Mouse (Mus musculus) spleen, postnatal 10 days (tissue): ENCODE measurements at regions not wholly inside any gene's neighbourhood (a gene's known extent, or its start where the extent isn't known, plus 50 kb on each side); places are given as distances from the start of the nearest gene placed in this dataset.

Source experiments
- DNase-seq, 2 experiments: peaks; one replicate each; pipeline ENCODE4 v3.0.0; 2021 to 2022; ENCODE audit warnings: low spot score in 2 of 2

DNA sequence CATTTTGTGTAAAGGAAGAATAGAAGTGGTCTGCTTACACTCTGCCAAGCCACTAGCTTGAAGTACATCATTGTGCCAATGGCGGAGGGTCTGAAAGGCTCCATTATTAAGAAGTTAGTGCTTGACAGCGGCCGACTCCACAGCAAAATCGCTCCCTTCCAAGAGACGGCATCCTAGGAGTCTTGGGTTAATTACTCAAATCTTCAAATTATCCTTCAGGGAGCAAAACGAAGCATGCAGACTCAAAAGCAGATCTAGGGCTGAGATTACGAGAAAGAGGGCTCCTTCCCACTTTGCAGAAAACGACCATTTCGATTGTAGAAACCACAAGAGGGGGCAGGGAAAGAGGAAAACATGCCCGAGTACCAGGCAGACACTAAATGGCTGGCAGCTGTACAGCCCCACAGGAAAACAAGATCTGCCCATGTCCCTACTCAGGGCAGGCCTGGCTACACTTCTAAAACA, 121.9 kb upstream of the Ankrd55 start:
- DNase-seq: no peak

DNA sequence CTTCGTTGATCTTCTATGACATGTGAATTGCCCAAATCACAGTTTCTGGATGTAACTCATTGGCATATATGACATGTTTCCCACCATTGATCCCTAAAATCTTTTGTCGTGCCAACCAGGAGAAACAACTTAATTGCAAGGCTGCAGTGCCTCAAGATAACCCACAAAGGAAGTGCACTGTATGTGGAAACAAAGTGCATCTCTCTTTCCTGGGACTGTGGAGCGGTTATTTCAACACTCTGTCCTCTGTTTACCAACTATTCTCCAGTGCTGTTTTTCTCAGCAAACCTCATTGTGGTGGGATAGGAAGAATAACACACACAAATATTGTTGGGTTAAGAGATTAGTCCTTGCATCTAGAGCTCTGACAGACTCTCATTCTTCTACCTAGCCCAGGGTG, 119.8 kb upstream of the Ankrd55 start:
- DNase-seq: no peak

DNA sequence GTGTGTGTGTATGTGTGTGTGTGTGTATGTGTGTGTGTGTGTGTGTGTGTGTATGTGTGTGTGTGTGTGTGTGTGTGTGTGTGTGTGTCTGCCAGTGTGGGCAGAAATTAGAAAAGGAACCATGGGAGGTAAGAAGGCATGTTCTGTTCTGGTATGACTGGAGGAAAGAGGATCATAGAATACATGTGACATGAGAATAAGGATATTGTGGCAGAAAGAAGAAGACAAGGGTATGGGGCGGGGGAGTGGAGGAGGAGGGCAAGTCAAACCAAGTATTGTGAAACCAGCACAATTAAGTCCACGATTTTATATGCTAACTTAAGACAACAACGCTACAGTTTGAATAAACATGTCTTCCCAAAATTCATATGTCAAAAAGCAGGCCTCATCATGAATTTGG, 117.4 kb upstream of the Ankrd55 start:
- no peak for DNase-seq

DNA sequence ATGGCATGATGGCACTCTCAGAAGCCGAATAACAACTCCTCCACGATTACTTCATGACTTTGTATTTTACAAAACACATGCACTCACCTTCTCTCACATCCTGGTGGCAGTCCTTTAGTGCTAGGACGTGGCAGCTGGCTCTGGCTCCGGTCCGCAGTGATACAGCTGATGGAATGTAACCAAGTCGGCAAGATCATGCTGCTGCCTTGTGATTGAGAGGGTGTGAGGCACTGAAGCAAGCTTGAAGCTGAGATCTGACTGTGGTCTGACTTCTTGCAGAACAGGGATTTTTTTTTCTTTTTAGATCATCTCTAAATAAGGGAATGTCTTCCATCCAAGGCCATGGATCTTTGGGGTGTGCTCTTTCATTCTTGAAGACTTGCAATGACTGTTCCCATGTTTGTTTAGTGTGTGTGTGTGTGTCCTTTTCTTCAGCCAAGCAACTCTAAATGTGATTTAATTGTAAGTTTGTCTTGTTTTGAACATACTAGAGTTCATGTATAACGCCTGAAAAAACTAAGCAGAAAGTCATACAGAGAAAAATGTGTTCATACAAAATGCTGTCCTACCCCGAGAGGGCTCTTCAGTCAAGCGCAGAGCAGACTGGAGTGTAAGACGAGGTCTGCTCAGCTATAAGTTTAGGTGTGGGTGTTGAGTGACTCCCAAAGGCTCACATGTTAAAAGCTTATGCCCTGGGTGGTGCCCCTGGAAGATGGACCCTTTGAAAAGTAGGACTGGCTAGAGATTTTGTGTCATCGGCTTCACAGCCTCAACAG, 116.1 kb upstream of the Ankrd55 start:
- no peak for DNase-seq

DNA sequence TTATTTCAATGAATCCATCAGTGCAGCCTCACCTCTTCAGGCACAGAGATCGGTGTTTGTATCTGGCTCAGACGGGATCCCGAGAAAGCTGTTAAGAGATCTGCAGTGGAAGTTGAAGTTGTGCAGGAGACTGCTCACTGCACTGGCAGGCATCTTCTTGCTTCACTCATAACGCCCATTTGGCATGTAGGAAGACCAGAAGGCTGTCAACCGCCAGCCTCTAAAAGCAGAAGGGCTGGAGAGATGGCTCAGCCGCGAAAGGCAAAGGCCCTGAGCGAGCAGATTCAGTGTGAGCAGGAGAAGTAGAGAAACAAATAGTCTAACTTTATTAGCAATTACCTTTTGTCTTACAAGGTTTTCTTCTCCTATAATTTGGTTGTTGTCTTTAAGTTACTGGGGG, 114.3 kb upstream of the Ankrd55 start:
- no peak for DNase-seq

DNA sequence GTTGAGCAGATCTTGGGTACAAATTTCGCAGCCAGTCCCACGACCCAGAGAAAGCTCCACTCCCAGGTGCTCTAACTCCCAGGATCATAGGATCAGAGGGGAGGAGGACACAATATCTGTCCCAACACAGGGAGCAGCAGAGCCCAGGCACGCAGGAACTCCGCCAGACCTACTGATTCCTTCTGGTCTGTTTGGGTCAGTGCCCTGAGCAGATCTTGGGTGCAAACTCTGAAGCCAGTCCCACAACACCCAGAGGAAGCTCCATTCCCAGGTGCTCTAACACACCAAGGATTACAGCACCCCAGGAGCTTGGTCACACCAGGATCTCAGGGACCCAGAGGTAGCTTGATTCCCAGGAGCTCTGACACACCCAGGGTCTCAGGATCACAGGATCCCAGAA, 110.2 kb upstream of the Ankrd55 start:
- no peak for DNase-seq

DNA sequence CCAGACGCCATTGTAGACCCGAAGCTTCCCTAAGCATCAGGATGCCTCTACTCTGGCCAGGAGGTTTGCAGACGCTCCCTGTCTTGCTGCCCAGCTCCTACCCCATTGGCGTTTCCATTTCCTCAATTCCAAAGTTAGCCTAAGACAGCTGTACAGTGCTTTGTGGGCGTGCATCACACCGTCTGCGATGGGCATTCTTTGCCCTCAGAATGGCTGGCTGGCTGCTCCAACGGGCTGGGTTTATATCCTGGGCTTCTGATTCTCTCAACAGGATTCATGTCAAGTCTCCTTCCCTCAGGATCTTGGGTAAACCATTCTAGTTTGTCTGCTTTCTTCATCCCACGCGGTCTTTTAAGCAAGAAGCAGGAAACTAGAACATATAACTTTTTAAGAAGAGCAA, 104.3 kb upstream of the Ankrd55 start:
- DNase-seq: no peak

DNA sequence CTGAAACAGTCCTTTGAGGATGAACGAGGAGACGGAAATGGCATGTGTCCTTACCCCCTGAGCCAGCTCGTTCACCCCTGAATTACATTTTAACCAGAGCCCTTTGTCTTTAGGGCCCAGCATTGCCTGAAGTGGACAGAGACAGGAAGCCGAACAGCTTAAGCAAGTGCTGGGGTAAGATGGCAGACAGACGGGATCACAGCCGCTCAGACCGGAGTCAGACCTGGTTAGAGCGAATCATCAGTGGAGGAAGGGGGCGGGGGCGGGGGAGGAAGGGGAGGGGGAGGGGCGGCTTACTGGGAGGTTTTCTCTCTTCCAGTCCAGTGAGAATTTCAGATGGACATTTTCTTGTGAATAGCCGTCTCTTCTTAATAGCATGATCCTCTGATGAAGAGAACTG, 103.1 kb upstream of the Ankrd55 start:
- no peak for DNase-seq

DNA sequence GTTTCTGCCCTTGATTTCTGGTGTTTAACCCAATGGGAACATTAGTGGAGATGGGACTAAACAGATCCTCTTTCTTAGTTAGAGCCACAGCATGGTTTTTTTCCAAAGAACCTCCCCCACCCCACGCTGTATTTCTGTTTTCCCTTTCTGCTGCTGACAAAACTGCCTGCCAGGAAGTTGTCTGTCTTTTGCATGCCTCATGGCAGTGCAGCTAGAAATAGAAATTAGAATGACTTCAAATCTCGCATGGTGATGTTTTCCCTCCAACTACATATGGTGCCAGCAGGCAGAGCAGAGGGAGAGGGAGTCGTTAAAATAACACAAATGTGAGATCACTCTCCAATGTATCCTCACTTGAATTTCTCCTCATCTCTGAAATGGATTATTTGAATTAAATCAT, 101.0 kb upstream of the Ankrd55 start:
- DNase-seq: no peak

DNA sequence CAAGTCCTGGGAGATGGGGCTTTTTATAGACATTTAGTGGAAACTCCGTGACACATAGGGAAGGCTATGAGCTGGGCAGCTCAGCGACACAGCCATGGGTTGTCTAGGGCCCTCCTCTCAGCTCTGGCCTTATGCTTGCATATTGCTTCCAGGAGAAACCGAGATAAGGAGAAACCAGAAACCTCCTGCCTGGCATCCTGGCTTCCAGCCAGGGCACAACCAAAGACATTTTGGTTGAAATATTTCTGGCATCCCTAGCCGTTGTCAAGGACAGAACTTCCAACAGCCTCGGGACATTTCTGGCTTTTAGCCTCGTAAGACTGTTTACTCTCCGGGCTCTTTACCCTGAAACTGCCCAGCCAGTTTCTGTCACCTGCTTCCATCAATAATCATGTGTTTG, 99.9 kb upstream of the Ankrd55 start:
- DNase-seq: no peak

DNA sequence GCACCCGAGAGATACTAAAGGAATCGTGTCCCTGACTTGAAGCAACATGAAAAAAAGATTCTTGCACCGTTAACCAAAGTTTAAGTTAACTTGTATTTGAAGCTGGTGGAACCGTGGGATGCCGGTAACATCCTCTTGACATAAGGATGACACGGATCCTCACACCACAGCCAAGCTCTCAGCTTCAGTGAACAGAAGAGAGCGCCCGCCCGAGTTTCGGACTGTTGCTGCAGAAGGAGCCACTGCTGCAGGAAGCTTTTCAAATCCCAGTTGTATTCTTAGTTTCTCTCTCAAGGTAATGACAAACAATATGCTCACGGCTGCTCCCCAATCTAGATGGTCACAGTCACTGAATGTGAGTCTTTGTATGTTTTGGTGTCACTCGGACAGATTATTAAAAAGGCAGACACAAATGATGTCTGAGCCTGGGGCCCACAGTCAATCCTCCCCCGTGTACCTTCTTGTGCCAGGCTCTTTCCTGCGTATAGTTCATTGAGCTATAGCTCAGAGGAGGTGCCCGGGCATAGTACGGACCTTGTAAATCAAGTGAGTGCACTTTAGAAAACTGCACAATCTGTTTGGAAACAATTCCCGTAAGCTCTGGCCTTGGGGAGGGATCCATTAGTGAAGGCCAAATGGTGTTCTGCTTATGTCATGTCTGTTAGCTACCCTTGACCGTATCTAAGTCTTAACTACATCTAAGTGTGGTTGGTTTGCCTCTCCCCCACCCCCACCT, 99.3 kb upstream of the Ankrd55 start:
- no peak for DNase-seq

DNA sequence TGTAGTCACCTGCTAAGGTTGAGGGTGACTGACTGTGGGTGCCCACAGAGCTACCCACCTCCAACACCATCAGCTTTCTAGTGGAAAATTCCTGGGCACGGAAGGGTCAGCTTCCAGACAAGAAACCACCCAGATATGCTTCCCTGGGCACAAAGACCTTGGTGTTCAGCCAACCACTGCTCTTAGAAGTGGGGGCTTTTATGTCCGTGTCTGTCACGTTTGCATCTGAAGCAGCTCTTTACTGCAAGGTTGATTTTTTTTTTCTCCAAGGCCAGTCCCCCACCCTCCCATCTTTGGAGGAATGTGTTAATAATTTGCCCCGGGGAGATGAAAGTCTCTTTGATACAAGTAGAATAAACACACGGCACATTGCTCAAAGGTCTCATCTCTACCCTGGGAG, 98.6 kb upstream of the Ankrd55 start:
- no peak for DNase-seq

DNA sequence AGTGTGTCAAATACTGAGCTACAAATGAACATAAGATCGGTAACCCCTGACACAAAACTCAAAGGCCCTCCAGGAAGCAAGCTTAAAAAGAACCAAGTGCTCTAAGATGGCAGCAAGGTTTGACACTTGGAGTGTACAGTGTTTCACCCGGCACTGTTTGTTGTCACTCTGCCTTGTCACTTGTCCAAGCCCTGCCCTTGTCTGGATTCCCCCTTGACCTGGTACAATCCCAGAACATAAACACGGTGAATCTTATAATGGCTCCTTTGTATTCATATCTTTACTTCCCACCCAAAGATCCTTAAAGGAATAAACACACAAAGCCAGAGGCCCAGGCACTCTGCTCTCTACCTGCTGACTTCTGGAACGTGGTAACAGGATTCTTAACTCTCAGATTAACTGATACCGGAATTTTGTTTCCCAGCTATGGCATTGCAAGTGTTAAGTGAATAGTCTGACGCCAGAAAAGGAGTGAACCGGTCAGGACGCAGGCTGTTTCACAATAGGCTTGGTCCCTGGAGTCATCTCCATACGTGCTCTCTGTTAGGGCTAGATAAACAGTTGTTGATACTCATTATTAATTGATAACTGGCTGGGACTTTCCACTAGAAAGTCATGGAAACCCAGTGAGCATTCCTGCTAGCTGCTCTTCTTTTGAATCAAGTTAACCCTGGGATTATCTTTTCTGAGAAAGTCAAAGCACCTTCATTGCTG, 95.9 kb upstream of the Ankrd55 start:
- DNase-seq: no peak

DNA sequence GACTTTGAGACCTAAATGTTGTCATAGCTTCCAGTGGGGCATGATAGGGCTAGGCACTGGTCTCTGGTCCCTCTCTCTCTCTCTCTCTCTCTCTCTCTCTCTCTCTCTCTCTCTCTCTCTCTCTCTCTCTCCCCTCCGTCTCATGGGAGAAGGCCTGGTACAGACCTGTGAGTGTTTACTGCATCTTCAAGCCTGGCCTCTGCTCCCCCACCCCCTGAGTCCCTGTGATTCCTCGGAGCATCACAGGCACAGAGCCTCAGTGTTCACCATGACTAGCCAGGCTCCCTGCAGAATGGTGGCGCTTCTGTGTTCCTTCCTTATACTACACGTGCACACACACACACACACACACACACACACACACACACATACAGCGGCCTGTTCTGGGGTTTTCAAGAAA, 94.6 kb upstream of the Ankrd55 start:
- DNase-seq: no peak

DNA sequence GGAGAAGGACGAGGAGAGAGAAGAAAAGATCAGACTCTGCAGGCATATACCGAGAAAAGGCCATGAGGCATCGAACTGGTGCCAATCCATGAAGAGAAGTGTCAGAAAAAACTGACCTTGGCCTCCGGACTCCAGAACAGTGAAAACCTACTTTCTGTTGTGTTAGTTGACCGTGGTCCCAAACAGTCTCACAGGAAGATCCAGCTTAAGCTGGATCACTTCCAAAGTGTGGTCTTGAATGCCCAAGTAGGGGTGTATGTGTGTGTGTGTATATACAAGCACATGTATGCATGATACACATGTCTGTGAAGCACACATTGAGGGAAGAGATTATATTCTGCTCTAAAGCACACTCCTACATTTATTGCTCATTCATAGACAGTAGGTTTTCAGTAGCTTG, 93.3 kb upstream of the Ankrd55 start:
- no peak for DNase-seq

DNA sequence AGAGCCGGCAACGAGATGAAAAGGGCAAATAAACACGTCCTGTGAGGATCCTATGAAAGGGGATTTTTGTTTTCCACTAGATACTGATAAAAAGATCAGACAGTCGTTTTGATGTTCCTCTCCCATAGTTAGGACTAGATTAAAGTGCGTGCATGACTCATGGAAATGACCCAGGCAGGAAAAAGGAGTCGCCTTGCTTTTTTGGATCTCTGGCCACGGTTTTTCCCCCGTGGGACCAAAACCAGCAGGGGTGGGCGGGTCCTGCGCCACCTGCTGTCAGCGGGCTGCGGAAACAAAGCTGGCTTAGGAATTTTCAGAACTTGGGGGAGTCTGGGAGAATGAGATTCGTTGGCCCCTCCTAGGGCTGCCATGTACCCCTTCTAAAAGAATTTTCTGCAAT, 91.5 kb upstream of the Ankrd55 start:
- peak in 1 of 2 experiments; percentile 44 for DNase-seq

DNA sequence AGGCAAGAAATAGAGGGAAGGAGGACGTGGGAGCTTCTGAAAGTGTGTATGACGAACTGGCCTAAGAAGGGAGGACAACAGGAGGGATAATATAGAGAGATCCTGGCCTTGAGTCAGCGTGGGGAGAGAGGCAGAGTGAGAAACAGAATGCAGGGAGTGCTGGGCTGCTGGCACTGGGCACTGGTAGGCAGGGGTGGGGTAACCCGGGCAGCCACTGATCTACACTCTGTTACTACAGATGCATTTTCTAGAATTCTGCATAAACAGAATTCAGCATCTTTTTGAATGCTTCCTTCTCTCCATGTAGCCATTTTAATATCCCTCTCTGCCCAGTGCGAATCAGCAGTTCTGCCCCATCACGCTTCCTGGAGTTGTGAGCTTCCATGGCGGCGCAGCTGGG, 84.5 kb upstream of the Ankrd55 start:
- no peak for DNase-seq

DNA sequence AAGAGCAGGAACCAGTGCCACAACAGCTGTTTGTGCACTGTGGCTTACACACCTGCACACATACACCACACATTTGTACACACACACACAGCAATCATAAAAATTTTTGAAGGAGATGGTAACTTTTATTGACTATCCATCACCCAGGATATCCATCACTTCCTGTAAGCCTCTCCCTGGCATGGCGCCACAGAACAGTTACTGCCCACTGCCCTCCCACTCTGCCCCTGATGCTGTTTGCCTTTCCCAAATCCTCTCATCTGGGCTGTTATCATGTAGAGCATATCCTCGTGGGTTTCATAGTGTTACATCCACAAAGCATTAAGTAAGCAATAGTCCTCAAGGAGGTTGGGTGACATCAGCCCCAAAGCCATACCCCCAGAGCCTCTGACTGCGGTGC, 84.0 kb upstream of the Ankrd55 start:
- no peak for DNase-seq

DNA sequence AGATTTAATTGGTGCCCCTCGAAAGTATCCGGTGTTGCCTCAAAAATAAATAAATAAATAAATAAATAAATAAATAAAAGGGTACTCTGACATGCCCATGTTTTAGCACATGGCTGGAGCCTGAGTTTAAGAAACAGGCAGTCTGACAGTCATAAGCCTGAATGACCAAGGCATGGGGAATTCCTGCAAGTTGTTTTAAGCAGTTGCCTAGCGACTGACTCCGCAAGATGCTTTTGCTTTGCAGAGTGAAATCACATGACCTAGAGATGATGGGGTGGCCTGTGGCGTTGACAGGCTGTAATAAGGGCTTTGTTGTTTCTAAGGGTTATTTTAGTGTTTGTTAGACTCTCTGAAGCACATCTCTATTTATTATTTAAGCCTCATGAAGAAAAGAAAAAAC, 83.4 kb upstream of the Ankrd55 start:
- no peak for DNase-seq

DNA sequence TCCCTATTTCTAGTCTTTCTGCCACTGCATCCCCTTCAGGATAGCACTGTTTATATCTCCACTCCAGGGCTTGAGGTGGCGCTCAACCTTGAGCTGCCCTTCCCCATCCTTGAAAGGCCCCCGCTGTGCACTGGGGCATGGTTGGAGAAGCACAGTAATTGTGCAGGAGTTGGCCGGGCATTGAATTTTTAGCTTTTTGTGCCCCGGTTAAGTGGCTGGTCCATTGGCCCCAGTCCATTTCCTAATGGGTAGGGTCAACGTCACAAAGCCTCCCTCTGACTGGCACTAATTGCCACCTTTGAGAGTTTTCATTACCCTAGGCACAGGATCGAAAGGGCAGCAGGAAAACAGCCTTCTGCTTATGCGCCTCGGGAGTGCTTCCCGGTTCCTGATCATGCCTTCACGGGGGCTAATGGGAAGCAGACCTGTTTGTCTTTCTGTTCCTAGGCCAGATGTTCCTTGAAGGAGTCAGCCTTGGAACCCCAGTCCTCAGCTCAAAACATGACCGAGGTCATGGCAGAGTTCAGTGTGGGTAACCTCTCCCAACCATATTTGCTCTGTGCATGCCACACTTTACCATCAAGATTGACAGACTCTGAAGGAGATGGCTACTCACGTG, 80.5 kb upstream of the Ankrd55 start:
- no peak for DNase-seq

DNA sequence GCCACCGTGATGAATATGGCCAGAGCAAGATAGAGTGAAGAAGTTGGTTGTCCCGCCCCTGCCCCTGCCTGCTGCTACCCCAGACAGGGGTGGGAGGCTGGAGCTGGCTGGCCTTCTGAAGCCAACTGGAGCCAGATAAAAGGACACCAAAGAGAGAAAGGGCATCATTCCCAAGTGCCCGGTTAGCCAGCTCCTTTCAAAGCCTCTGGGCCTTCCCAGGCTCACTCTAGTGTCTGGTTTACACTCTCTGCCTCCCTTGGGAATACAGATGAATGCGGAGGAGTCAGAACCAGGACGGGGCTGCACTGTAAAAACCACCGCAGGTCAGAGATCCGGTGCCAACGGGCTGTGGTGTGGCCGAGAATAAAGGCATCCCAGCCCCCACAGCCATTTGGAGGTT, 76.4 kb upstream of the Ankrd55 start:
- DNase-seq: no peak

DNA sequence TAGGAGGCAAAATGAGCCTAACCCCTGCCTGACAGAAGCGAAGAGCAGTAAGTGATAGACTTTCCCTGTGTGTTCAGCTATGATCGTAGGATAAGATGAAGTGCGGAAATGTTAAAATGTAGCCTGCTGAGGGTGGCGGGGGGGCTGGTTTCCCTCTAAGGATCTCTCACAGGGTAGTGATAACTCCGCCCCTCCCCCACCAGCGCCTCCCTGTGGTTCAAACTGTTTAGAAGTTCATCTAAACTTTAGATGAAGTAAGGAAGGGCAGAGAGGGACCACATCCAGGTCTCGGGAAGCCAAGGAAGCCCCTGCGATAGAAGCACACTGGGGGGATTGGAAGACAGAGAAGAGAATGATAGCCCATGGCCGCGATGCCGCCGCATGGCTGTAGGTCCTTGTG, 75.9 kb upstream of the Ankrd55 start:
- DNase-seq: peak in 1 of 2 experiments; percentile 39
